In genomic region chr4:40983686-40984085, GRCm38 (mm10) we compare ENCODE assay signal across 23 mouse cellular contexts. TPM values are rescaled to one million over a fixed set of nuclear protein-coding genes. Genes with fewer than 3 reads are reported as not detected.
DNase-seq lines count a peak whose midpoint lies in the region; ATAC-seq and TF ChIP-seq lines count a peak whose summit lies in the region.
"Had no signal": no experiment of that assay in that cellular context is flagged by ENCODE, and none has a peak within 500 bp of the region (broad histone marks: within the 10 kb centered on the region; RNA-seq: fewer than 3 reads in every experiment).

No protein-coding gene starts in this region.

- H3K4me2 ChIP-seq in liver, postnatal 0 days (ENCODE audit: low read depth, low read length) = no peak overlapping the region
- no peak overlapping the region for H3K4me2 ChIP-seq in heart, embryonic 15.5 days
- H3K4me2 ChIP-seq: limb, embryonic 15.5 days; midbrain, embryonic 13.5 days; neural tube, embryonic 15.5 days had no signal

- TF ChIP-seq CTCF in liver, adult 2 months (IDR thresholded peaks at IDR 0.05; ENCODE audit: low read depth, low read length) = no peak
- no peak for TF ChIP-seq CTCF in liver, postnatal 0 days (IDR thresholded peaks at IDR 0.05; ENCODE audit: low read depth)
- TF ChIP-seq CTCF in cerebellum, adult 2 months (IDR thresholded peaks at IDR 0.05; ENCODE audit: borderline replicate concordance, insufficient read depth, low read depth, low read length) = no peak

- H3K27ac ChIP-seq in liver, adult 2 months (replicated peaks; ENCODE audit: insufficient read depth, low read depth, low read length) = no peak overlapping the region
- no peak overlapping the region for H3K27ac ChIP-seq in liver, postnatal 0 days (ENCODE audit: low read depth)
- H3K27ac ChIP-seq in heart, embryonic 15.5 days = peak overlapping the region; percentile 46; the same call in 1 of the 2 replicates
- no peak overlapping the region for H3K27ac ChIP-seq in cerebellum, adult 2 months (ENCODE audit: insufficient read depth, low read length)
- H3K27ac ChIP-seq: hindbrain, embryonic 10.5 days; kidney, postnatal 0 days; limb, embryonic 15.5 days; midbrain, embryonic 13.5 days; neural tube, embryonic 15.5 days had no signal

- H3K4me3 ChIP-seq in liver, adult 2 months (ENCODE audit: insufficient read depth, low read depth, low read length) = no peak overlapping the region
- no peak overlapping the region for H3K4me3 ChIP-seq in liver, postnatal 0 days (ENCODE audit: low read depth, low read length)
- no peak overlapping the region for H3K4me3 ChIP-seq in heart, embryonic 15.5 days
- no peak overlapping the region for H3K4me3 ChIP-seq in cerebellum, adult 2 months (replicated peaks; ENCODE audit: insufficient read depth, low read depth, low read length)
- H3K4me3 ChIP-seq: erythroblast, embryonic 14.5 days; hindbrain, embryonic 10.5 days; limb, embryonic 15.5 days; midbrain, embryonic 13.5 days; myocyte; neural tube, embryonic 15.5 days had no signal

- WGBS in liver, adult 2 months = 15% methylated on average over 1 of the region's 1 CpGs
- 78% methylated on average over 1 of the region's 1 CpGs for WGBS in liver, postnatal 0 days (ENCODE audit: insufficient replicate concordance)
- 55% methylated on average over 1 of the region's 1 CpGs for WGBS in heart, embryonic 15.5 days
- 68% methylated on average over 1 of the region's 1 CpGs for WGBS in cerebellum, adult 2 months

- no peaks in the 10 kb centered on the region for H3K9me3 ChIP-seq in liver, postnatal 0 days (ENCODE audit: low read length)
- no peaks in the 10 kb centered on the region for H3K9me3 ChIP-seq in heart, embryonic 15.5 days (replicated peaks)
- H3K9me3 ChIP-seq: G1E; hindbrain, embryonic 10.5 days; limb, embryonic 15.5 days; midbrain, embryonic 13.5 days; neural tube, embryonic 15.5 days had no signal

- H3K36me3 ChIP-seq in liver, adult 2 months (ENCODE audit: control insufficient read depth, insufficient read depth, low read length) = peaks cover 63% of the 10 kb centered on the region
- H3K36me3 ChIP-seq in liver, postnatal 0 days (replicated peaks; ENCODE audit: insufficient read depth, low read length) = peaks cover 62% of the 10 kb centered on the region
- H3K36me3 ChIP-seq in heart, embryonic 15.5 days = peaks cover 58% of the 10 kb centered on the region

- peak; percentile 62 for DNase-seq in adrenal gland, postnatal 10 days
- DNase-seq in adrenal gland, postnatal 4 days (ENCODE audit: low spot score in 2 of 2) = no peak
- DNase-seq in liver, adult 2 months (ENCODE audit: extremely low read depth, low read depth, low spot score) = peak; percentile 68
- DNase-seq in liver, postnatal 0 days = no peak
- peak; percentile 91 for DNase-seq in skeletal muscle tissue, adult 2 months (ENCODE audit: low read depth, low spot score)
- DNase-seq in layer of hippocampus, postnatal 25 days (ENCODE audit: extremely low spot score in 1 of 2, low spot score in 1 of 2) = no peak
- no peak for DNase-seq in cerebellum, adult 2 months
- DNase-seq: cerebellum, adult 11 months; lung, adult 18-20 months; right cerebral cortex, postnatal 25 days; thymus, postnatal 14 days had no signal

- TF ChIP-seq EP300 in liver, postnatal 0 days (IDR thresholded peaks at IDR 0.05; ENCODE audit: low read depth) = no peak

- no peak overlapping the region for H3K9ac ChIP-seq in liver, adult 2 months (ENCODE audit: low read depth, low read length)
- H3K9ac ChIP-seq in liver, postnatal 0 days (replicated peaks) = no peak overlapping the region
- H3K9ac ChIP-seq in heart, embryonic 15.5 days = no peak overlapping the region
- H3K9ac ChIP-seq: limb, embryonic 15.5 days; midbrain, embryonic 13.5 days; neural tube, embryonic 15.5 days had no signal

- ATAC-seq in liver, postnatal 0 days = no peak
- ATAC-seq in heart, embryonic 15.5 days (replicated peaks; ENCODE audit: insufficient number of reproducible peaks, insufficient read depth, low FRiP score, low read depth) = no peak
- ATAC-seq: CD4-positive, CD25-positive, alpha-beta regulatory T cell, adult 4 months; forebrain, embryonic 14.5 days; inflammation-experienced regulatory T-cells, adult 6 months; midbrain, embryonic 13.5 days had no signal

- H3K27me3 ChIP-seq in liver, adult 2 months (ENCODE audit: control insufficient read depth, insufficient read depth, low read length) = no peaks in the 10 kb centered on the region
- no peaks in the 10 kb centered on the region for H3K27me3 ChIP-seq in liver, postnatal 0 days (ENCODE audit: insufficient read depth, low read length)
- no peaks in the 10 kb centered on the region for H3K27me3 ChIP-seq in heart, embryonic 15.5 days
- H3K27me3 ChIP-seq in cerebellum, adult 2 months (ENCODE audit: control insufficient read depth, insufficient read depth, low read length) = no peaks in the 10 kb centered on the region
- H3K27me3 ChIP-seq: limb, embryonic 15.5 days; midbrain, embryonic 13.5 days; neural tube, embryonic 15.5 days had no signal

- TF ChIP-seq POLR2A in liver, adult 2 months (IDR thresholded peaks at IDR 0.05; ENCODE audit: extremely low read depth, insufficient read depth, low read length) = no peak
- TF ChIP-seq POLR2A in cerebellum, adult 2 months (IDR thresholded peaks at IDR 0.05; ENCODE audit: borderline replicate concordance, insufficient read depth, low read length) = no peak

- H3K4me1 ChIP-seq in liver, adult 2 months (ENCODE audit: control insufficient read depth, insufficient read depth, low read length) = no peaks in the 10 kb centered on the region
- H3K4me1 ChIP-seq in liver, postnatal 0 days (ENCODE audit: insufficient read depth) = no peaks in the 10 kb centered on the region
- H3K4me1 ChIP-seq in heart, embryonic 15.5 days (replicated peaks) = peaks cover 9% of the 10 kb centered on the region
- no peaks in the 10 kb centered on the region for H3K4me1 ChIP-seq in cerebellum, adult 2 months (ENCODE audit: control insufficient read depth, insufficient read depth, low read length)
- H3K4me1 ChIP-seq: hindbrain, embryonic 10.5 days; limb, embryonic 15.5 days; midbrain, embryonic 13.5 days; neural tube, embryonic 15.5 days had no signal

- H3K79me2 ChIP-seq in liver, adult 2 months (ENCODE audit: control insufficient read depth, insufficient read depth, low read length) = peaks cover 4% of the 10 kb centered on the region; the same call in 1 of the 2 replicates

RNA-seq across cellular contexts. Expression of gene Nfx1, which starts 13.0 kb away (rescaled TPM):
- total RNA-seq in adrenal gland, postnatal 10 days (2021) = 10 to 100 TPM; 54.9 to 66.9 TPM
- total RNA-seq in adrenal gland, postnatal 4 days (2021) = 100 to 1,000 TPM; 107 to 110 TPM
- total RNA-seq in liver, adult 2 months (2014; rRNA removed) = 31.6 and 34.8 TPM in 2 replicates
- polyA plus RNA-seq in liver, adult 2 months (2012; rRNA removed) = 12.2 and 21.5 TPM in 2 replicates
- polyA plus RNA-seq in liver, postnatal 0 days (2015; fragmentation: Nextera tagmentation; extraction: Ambion mirVana) = 18.2 and 19.4 TPM in 2 replicates
- polyA plus RNA-seq in heart, embryonic 15.5 days (2015; fragmentation: Nextera tagmentation; extraction: Ambion mirVana) = 45.2 and 57.4 TPM in 2 replicates
- total RNA-seq in layer of hippocampus, postnatal 25 days (2021) = 10 to 100 TPM; 64.7 to 71.8 TPM
- 96.6 and 96.8 TPM in 2 replicates for polyA plus RNA-seq in cerebellum, adult 2 months (2012; rRNA removed)

RNA-seq across cellular contexts. Expression of gene Chmp5, which starts 35.5 kb away (rescaled TPM):
- 10 to 100 TPM; 62.5 to 69.9 TPM for total RNA-seq in adrenal gland, postnatal 10 days (2021)
- 10 to 100 TPM; 69.0 to 76.8 TPM for total RNA-seq in adrenal gland, postnatal 4 days (2021)
- 63.0 and 78.5 TPM in 2 replicates for total RNA-seq in liver, adult 2 months (2014; rRNA removed)
- 12.0 and 13.7 TPM in 2 replicates for polyA plus RNA-seq in liver, adult 2 months (2012; rRNA removed)
- 46.6 and 49.3 TPM in 2 replicates for polyA plus RNA-seq in liver, postnatal 0 days (2015; fragmentation: Nextera tagmentation; extraction: Ambion mirVana)
- 73.8 and 73.9 TPM in 2 replicates for polyA plus RNA-seq in heart, embryonic 15.5 days (2015; fragmentation: Nextera tagmentation; extraction: Ambion mirVana)
- total RNA-seq in layer of hippocampus, postnatal 25 days (2021) = 10 to 100 TPM; 79.7 to 92.7 TPM
- 118 and 125 TPM in 2 replicates for polyA plus RNA-seq in cerebellum, adult 2 months (2012; rRNA removed)

RNA-seq across cellular contexts. Expression of gene Bag1, which starts 35.6 kb away (rescaled TPM):
- total RNA-seq in adrenal gland, postnatal 10 days (2021) = 100 to 1,000 TPM; 257 to 267 TPM
- 100 to 1,000 TPM; 225 to 228 TPM for total RNA-seq in adrenal gland, postnatal 4 days (2021)
- total RNA-seq in liver, adult 2 months (2014; rRNA removed) = 88.7 and 101 TPM in 2 replicates
- 59.6 and 75.9 TPM in 2 replicates for polyA plus RNA-seq in liver, adult 2 months (2012; rRNA removed)
- 128 and 136 TPM in 2 replicates for polyA plus RNA-seq in liver, postnatal 0 days (2015; fragmentation: Nextera tagmentation; extraction: Ambion mirVana)
- polyA plus RNA-seq in heart, embryonic 15.5 days (2015; fragmentation: Nextera tagmentation; extraction: Ambion mirVana) = 179 and 181 TPM in 2 replicates
- total RNA-seq in layer of hippocampus, postnatal 25 days (2021) = 100 to 1,000 TPM; 144 to 165 TPM
- 143 and 159 TPM in 2 replicates for polyA plus RNA-seq in cerebellum, adult 2 months (2012; rRNA removed)

Comparison
In these comparisons a context has a peak if more than half of its experiments do, and no peak if none do; other contexts are left out.
1. DNase-seq: peak in adrenal gland, postnatal 10 days (single experiment), liver, adult 2 months (single experiment) and skeletal muscle tissue, adult 2 months (single experiment); none in adrenal gland, postnatal 4 days (0 of 2), liver, postnatal 0 days (single experiment), layer of hippocampus, postnatal 25 days (0 of 2) and cerebellum, adult 2 months (0 of 2).